Mouse (Mus musculus) bone marrow macrophage, adult 2 months (primary cell): ENCODE data around the gene Dapl1. TPM values are rescaled to one million over a fixed set of nuclear protein-coding genes. Genes with fewer than 3 reads are reported as not detected.

Experiments used
- H3K27ac ChIP-seq: 2 replicates; pipeline ENCODE4 v1.5.1; 2012; ENCODE audit warnings: low read depth, low read length; ENCODE audit not compliant: insufficient read depth
- H3K4me1 ChIP-seq: 2 replicates; pipeline ENCODE4 v1.6.1; 2012; ENCODE audit warnings: low read length; ENCODE audit not compliant: control insufficient read depth, insufficient read depth
- H3K4me3 ChIP-seq: 2 replicates; pipeline ENCODE4 v1.5.1; 2012; ENCODE audit warnings: mild to moderate bottlenecking, low read length, moderate library complexity; ENCODE audit not compliant: insufficient read depth
- CTCF ChIP-seq: IDR thresholded peaks from 2 replicates; pipeline ENCODE4 v1.5.1; 2012; ENCODE audit warnings: low read depth, mild to moderate bottlenecking, low read length, moderate library complexity
- POLR2A ChIP-seq: IDR thresholded peaks from 2 replicates; pipeline ENCODE4 v1.6.1; 2012; ENCODE audit warnings: mild to moderate bottlenecking, low read depth, low read length, borderline replicate concordance
- polyA plus RNA-seq: library from polyadenylated mRNA; stranded (reverse); fragments of >200 nt; gene quantifications from 2 replicates; pipeline ENCODE4 v1.2.4, GENCODE M21; 2012; ENCODE audit not compliant: missing spikeins, insufficient read depth, insufficient read length

The Dapl1 gene
- polyA plus RNA-seq, 1 experiment, result not detected

DNA sequence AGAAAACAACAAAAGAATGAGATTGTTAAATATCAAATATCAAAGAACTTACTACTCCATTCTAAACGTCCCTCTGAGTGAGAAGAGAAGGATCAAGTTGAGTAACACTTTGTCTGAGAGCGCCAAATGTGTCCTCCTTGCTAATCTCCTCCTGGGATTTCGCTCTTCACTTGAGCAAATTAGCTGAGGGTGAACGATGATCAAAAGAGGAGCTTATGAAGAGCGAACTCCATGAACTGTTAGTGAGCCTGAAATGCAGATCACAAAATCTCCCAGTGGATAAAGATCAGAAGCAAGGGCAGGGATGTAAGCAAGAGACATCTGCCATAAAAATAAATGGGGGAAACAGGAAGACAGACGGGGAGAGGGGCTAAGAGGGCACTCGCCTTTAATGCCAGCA is 60.5 kb downstream of the Dapl1 start:
- no peak overlapping the region for H3K27ac ChIP-seq
- no peak overlapping the region for H3K4me3 ChIP-seq
- no peaks in the 10 kb centered on the region for H3K4me1 ChIP-seq
- TF ChIP-seq CTCF, result no peak
- TF ChIP-seq POLR2A, result no peak

DNA sequence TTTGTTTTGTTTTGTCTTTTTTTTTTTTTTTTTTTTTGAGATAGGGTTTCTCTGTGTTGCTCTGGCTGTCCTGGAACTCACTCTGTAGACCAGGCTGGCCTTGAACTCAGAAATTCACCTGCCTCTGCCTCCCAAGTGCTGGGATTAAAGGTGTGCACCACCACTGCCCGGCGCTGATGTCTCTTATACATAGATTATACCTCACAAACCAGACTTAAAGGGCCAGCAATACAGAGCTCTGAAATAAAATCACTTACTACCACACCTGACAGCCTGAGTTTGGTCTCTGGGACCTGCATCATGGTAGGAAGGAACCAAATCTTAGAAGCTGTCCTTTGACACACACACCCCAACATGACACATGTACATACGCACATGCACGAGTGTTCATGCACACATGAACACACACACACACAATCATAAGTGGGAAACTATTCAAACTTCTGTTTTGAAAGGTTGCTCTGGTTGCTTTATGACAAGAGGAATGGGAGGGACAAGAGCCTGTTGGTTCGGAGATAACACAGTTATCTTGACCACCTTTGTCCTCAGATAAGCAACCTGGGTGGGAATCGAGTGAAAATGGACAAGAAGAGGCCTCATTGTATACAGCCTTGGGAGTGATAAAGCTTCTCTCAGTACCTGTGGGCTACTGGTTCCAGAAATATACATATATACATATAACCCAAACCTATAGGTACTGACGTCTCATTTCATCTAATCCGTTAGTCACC is 63.1 kb downstream of the Dapl1 start:
- TF ChIP-seq CTCF (no peak), POLR2A (no peak)
- Histone ChIP-seq H3K4me1 (no peaks in the 10 kb centered on the region), H3K4me3 (no peak overlapping the region), H3K27ac (no peak overlapping the region)

DNA sequence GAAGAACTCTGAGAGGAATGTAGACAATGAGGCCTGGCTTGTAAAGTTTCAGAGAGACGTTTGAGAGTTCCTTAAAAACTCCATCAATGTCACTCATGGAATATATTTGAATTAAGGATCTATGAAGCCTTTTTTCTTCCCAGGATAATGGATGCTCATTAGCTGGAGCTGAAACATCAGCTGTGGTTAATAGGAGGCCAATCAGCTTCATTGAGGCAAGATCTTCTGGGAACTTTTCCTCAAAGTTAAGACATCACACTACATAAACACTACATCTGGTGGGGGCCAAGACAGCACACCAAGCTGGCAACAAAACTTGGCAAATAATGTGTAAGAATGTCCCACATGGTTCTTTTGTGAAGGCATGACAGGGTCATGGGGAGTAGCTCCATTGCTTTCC is 68.3 kb downstream of the Dapl1 start:
- no peak overlapping the region for H3K27ac ChIP-seq
- TF ChIP-seq CTCF, result no peak
- no peak for TF ChIP-seq POLR2A

DNA sequence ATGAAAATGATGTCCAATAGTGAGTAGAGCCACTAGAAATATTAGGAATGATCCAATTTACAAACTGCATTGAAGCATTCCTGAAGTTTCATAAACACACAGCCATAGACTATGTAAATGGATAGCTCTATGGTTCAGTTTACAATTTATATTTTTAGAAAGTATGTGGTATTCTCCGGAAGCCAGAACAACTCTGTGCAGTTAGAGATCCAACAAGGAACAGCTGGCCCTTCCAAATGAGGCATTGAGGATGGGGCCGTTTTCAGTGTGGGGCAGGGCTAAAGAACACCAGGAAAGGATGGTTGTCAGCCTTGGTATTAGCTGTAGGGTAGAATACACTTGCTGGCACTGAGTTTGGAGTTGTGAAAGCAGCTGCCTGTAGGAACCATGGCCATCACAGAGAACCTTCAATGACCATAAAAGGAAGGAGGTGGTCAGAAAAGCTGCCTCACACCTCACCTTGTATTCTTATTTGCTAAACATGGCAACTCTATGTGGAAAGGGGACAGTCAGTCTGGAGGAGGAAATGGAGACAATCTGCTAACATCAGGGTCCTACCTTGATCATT is 70.0 kb downstream of the Dapl1 start:
- Histone ChIP-seq H3K4me3 (no peak overlapping the region), H3K27ac (no peak overlapping the region), H3K4me1 (no peaks in the 10 kb centered on the region)
- TF ChIP-seq POLR2A, result no peak
- TF ChIP-seq CTCF, result no peak

More for the DNA sequence above, 68.3 kb downstream of the Dapl1 start:
- H3K4me3 ChIP-seq, result no peak overlapping the region
- no peaks in the 10 kb centered on the region for H3K4me1 ChIP-seq

Other genes with a start within 250 kb of the Dapl1 start
- gene Tanc1, start 127.4 kb downstream of the Dapl1 start, polyA plus RNA-seq, result 6.6 and 8.3 TPM in 2 replicates